Mouse (Mus musculus): ENCODE measurements at regions not wholly inside any gene's neighbourhood (a gene's known extent, or its start where the extent isn't known, plus 50 kb on each side); places are given as distances from the start of the nearest gene placed in this dataset.

- no peak for DNase-seq (ENCODE audit: low spot score)
- no peak overlapping the region for H3K4me3 ChIP-seq (ENCODE audit: low read depth, low read length)
- ATAC-seq (ENCODE audit: insufficient read depth, low FRiP score, low TSS enrichment): no peak
- no peaks in the 10 kb centered on the region for H3K27me3 ChIP-seq (ENCODE audit: control insufficient read depth, insufficient read depth, low read length)
- no peak overlapping the region for H3K4me2 ChIP-seq (ENCODE audit: low read depth)
- no peaks in the 10 kb centered on the region for H3K36me3 ChIP-seq (ENCODE audit: control insufficient read depth, insufficient read depth, low read length)
- no peak overlapping the region for H3K9ac ChIP-seq (ENCODE audit: low read length)
- no peaks in the 10 kb centered on the region for H3K9me3 ChIP-seq (ENCODE audit: control insufficient read depth, low read length)
- no peaks in the 10 kb centered on the region for H3K4me1 ChIP-seq (ENCODE audit: control insufficient read depth, insufficient read depth, low read length)
- no peak overlapping the region for H3K27ac ChIP-seq (ENCODE audit: low read depth, low read length)
- WGBS: 73% methylated on average over 1 of the region's 1 CpGs
Measured at GRCm38 (mm10) chr12:39307746-39308145, 528.6 kb downstream of the Etv1 start.

- H3K36me3 ChIP-seq (ENCODE audit: control insufficient read depth, insufficient read depth, low read length): no peaks in the 10 kb centered on the region
- ATAC-seq (ENCODE audit: insufficient read depth, low FRiP score, low TSS enrichment) (no peak), DNase-seq (ENCODE audit: low spot score) (no peak)
- H3K4me1 ChIP-seq (ENCODE audit: control insufficient read depth, insufficient read depth, low read length): no peaks in the 10 kb centered on the region
- H3K27ac ChIP-seq (ENCODE audit: low read depth, low read length): no peak overlapping the region
- WGBS: 76% methylated on average over 3 of the region's 3 CpGs
- H3K27me3 ChIP-seq (ENCODE audit: control insufficient read depth, insufficient read depth, low read length): no peaks in the 10 kb centered on the region
- no peaks in the 10 kb centered on the region for H3K9me3 ChIP-seq (ENCODE audit: control insufficient read depth, low read length)
- no peak overlapping the region for H3K4me3 ChIP-seq (ENCODE audit: low read depth, low read length)
- no peak overlapping the region for H3K4me2 ChIP-seq (ENCODE audit: low read depth)
- no peak overlapping the region for H3K9ac ChIP-seq (ENCODE audit: low read length)
Measured at GRCm38 (mm10) chr12:39309905-39310304, 530.7 kb downstream of the Etv1 start.

GRCm38 (mm10) chr12:39317229-39317628 lies 538.0 kb downstream of the Etv1 start:
- Histone ChIP-seq H3K4me2 (ENCODE audit: low read depth) (no peak overlapping the region), H3K27ac (ENCODE audit: low read depth, low read length) (no peak overlapping the region), H3K4me1 (ENCODE audit: control insufficient read depth, insufficient read depth, low read length) (no peaks in the 10 kb centered on the region), H3K4me3 (ENCODE audit: low read depth, low read length) (no peak overlapping the region), H3K27me3 (ENCODE audit: control insufficient read depth, insufficient read depth, low read length) (no peaks in the 10 kb centered on the region), H3K36me3 (ENCODE audit: control insufficient read depth, insufficient read depth, low read length) (no peaks in the 10 kb centered on the region), H3K9me3 (ENCODE audit: control insufficient read depth, low read length) (no peaks in the 10 kb centered on the region), H3K9ac (ENCODE audit: low read length) (no peak overlapping the region)
- 83% methylated on average over 4 of the region's 4 CpGs for WGBS
- no peak for DNase-seq (ENCODE audit: low spot score)
- no peak for ATAC-seq (ENCODE audit: insufficient read depth, low FRiP score, low TSS enrichment)

- Histone ChIP-seq H3K27ac (ENCODE audit: low read depth, low read length) (no peak overlapping the region), H3K36me3 (ENCODE audit: control insufficient read depth, insufficient read depth, low read length) (no peaks in the 10 kb centered on the region), H3K4me3 (ENCODE audit: low read depth, low read length) (no peak overlapping the region), H3K27me3 (ENCODE audit: control insufficient read depth, insufficient read depth, low read length) (no peaks in the 10 kb centered on the region), H3K9me3 (ENCODE audit: control insufficient read depth, low read length) (no peaks in the 10 kb centered on the region), H3K4me1 (ENCODE audit: control insufficient read depth, insufficient read depth, low read length) (no peaks in the 10 kb centered on the region), H3K4me2 (ENCODE audit: low read depth) (no peak overlapping the region), H3K9ac (ENCODE audit: low read length) (no peak overlapping the region)
- DNase-seq (ENCODE audit: low spot score) (no peak), ATAC-seq (ENCODE audit: insufficient read depth, low FRiP score, low TSS enrichment) (no peak)
- WGBS: 71% methylated on average over 1 of the region's 1 CpGs
Measured at GRCm38 (mm10) chr12:39321453-39321852, 542.3 kb downstream of the Etv1 start.

GRCm38 (mm10) chr12:39326157-39326556 lies 547.0 kb downstream of the Etv1 start:
- H3K4me1 ChIP-seq (ENCODE audit: control insufficient read depth, insufficient read depth, low read length): no peaks in the 10 kb centered on the region
- no peaks in the 10 kb centered on the region for H3K27me3 ChIP-seq (ENCODE audit: control insufficient read depth, insufficient read depth, low read length)
- no peak overlapping the region for H3K4me3 ChIP-seq (ENCODE audit: low read depth, low read length)
- no peaks in the 10 kb centered on the region for H3K9me3 ChIP-seq (ENCODE audit: control insufficient read depth, low read length)
- ATAC-seq (ENCODE audit: insufficient read depth, low FRiP score, low TSS enrichment) (no peak), DNase-seq (ENCODE audit: low spot score) (no peak)
- H3K9ac ChIP-seq (ENCODE audit: low read length): no peak overlapping the region
- no peak overlapping the region for H3K4me2 ChIP-seq (ENCODE audit: low read depth)
- no peak overlapping the region for H3K27ac ChIP-seq (ENCODE audit: low read depth, low read length)
- H3K36me3 ChIP-seq (ENCODE audit: control insufficient read depth, insufficient read depth, low read length): no peaks in the 10 kb centered on the region
- 76% methylated on average over 7 of the region's 7 CpGs for WGBS

- DNase-seq (ENCODE audit: low spot score): no peak
- Histone ChIP-seq H3K4me2 (ENCODE audit: low read depth) (no peak overlapping the region), H3K9me3 (ENCODE audit: control insufficient read depth, low read length) (no peaks in the 10 kb centered on the region), H3K36me3 (ENCODE audit: control insufficient read depth, insufficient read depth, low read length) (no peaks in the 10 kb centered on the region), H3K9ac (ENCODE audit: low read length) (no peak overlapping the region), H3K4me3 (ENCODE audit: low read depth, low read length) (no peak overlapping the region), H3K27ac (ENCODE audit: low read depth, low read length) (no peak overlapping the region), H3K27me3 (ENCODE audit: control insufficient read depth, insufficient read depth, low read length) (no peaks in the 10 kb centered on the region), H3K4me1 (ENCODE audit: control insufficient read depth, insufficient read depth, low read length) (no peaks in the 10 kb centered on the region)
- WGBS: 74% methylated on average over 4 of the region's 4 CpGs
- no peak for ATAC-seq (ENCODE audit: insufficient read depth, low FRiP score, low TSS enrichment)
Measured at GRCm38 (mm10) chr12:39326668-39327299, 547.6 kb downstream of the Etv1 start.

- DNase-seq (ENCODE audit: low spot score): no peak
- H3K36me3 ChIP-seq (ENCODE audit: control insufficient read depth, insufficient read depth, low read length): no peaks in the 10 kb centered on the region
- no peak overlapping the region for H3K9ac ChIP-seq (ENCODE audit: low read length)
- no peaks in the 10 kb centered on the region for H3K27me3 ChIP-seq (ENCODE audit: control insufficient read depth, insufficient read depth, low read length)
- no peak overlapping the region for H3K4me3 ChIP-seq (ENCODE audit: low read depth, low read length)
- no peaks in the 10 kb centered on the region for H3K4me1 ChIP-seq (ENCODE audit: control insufficient read depth, insufficient read depth, low read length)
- H3K27ac ChIP-seq (ENCODE audit: low read depth, low read length): no peak overlapping the region
- no peaks in the 10 kb centered on the region for H3K9me3 ChIP-seq (ENCODE audit: control insufficient read depth, low read length)
- no peak for ATAC-seq (ENCODE audit: insufficient read depth, low FRiP score, low TSS enrichment)
- H3K4me2 ChIP-seq (ENCODE audit: low read depth): no peak overlapping the region
Measured at GRCm38 (mm10) chr12:39328377-39328776, 549.2 kb downstream of the Etv1 start.

- Histone ChIP-seq H3K4me2 (ENCODE audit: low read depth) (no peak overlapping the region), H3K36me3 (ENCODE audit: control insufficient read depth, insufficient read depth, low read length) (no peaks in the 10 kb centered on the region), H3K4me1 (ENCODE audit: control insufficient read depth, insufficient read depth, low read length) (no peaks in the 10 kb centered on the region), H3K9ac (ENCODE audit: low read length) (no peak overlapping the region), H3K27me3 (ENCODE audit: control insufficient read depth, insufficient read depth, low read length) (no peaks in the 10 kb centered on the region), H3K4me3 (ENCODE audit: low read depth, low read length) (no peak overlapping the region), H3K9me3 (ENCODE audit: control insufficient read depth, low read length) (no peaks in the 10 kb centered on the region), H3K27ac (ENCODE audit: low read depth, low read length) (no peak overlapping the region)
- no peak for ATAC-seq (ENCODE audit: insufficient read depth, low FRiP score, low TSS enrichment)
- 94% methylated on average over 5 of the region's 5 CpGs for WGBS
- no peak for DNase-seq (ENCODE audit: low spot score)
Measured at GRCm38 (mm10) chr12:39339101-39339538, 559.9 kb downstream of the Etv1 start.

- DNase-seq (ENCODE audit: low spot score) (no peak), ATAC-seq (ENCODE audit: insufficient read depth, low FRiP score, low TSS enrichment) (no peak)
- no peaks in the 10 kb centered on the region for H3K27me3 ChIP-seq (ENCODE audit: control insufficient read depth, insufficient read depth, low read length)
- H3K36me3 ChIP-seq (ENCODE audit: control insufficient read depth, insufficient read depth, low read length): no peaks in the 10 kb centered on the region
- WGBS: 78% methylated on average over 5 of the region's 5 CpGs
- H3K4me2 ChIP-seq (ENCODE audit: low read depth): no peak overlapping the region
- H3K27ac ChIP-seq (ENCODE audit: low read depth, low read length): no peak overlapping the region
- H3K4me3 ChIP-seq (ENCODE audit: low read depth, low read length): no peak overlapping the region
- no peak overlapping the region for H3K9ac ChIP-seq (ENCODE audit: low read length)
- no peaks in the 10 kb centered on the region for H3K9me3 ChIP-seq (ENCODE audit: control insufficient read depth, low read length)
- H3K4me1 ChIP-seq (ENCODE audit: control insufficient read depth, insufficient read depth, low read length): no peaks in the 10 kb centered on the region
Measured at GRCm38 (mm10) chr12:39341751-39342271, 562.6 kb downstream of the Etv1 start.
